Mouse (Mus musculus): ENCODE data around the gene Fhad1.

DNA sequence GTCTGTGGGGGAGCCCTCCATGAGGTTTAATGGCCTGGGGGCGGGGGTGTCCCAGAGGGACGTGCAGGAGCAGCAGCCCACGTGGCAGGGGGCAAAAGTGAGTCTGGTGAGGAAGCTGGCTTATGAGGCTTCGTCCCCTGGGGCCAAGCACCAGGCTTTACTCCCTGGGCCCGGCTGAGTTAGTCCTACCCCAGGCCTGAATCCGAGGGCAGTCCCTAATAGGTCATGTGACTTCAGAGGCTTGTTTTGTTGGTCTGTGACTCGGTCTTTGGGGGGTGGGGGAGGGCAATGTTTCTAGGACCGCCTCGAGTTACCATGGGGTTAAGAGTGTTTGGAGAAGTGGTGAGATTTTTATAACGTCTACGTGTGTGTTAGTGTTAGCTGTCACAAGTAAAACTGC is 57.1 kb downstream of the Fhad1 start:
- TF ChIP-seq IRF4 (IDR thresholded peaks at IDR 0.05; ENCODE audit: low read depth, low read length) (peak; percentile 47), POLR2A (IDR thresholded peaks at IDR 0.05; ENCODE audit: low read depth, low read length) (peak; percentile 51; the same call in 1 of the 2 replicates), RAD21 (IDR thresholded peaks at IDR 0.05; ENCODE audit: low read depth, low read length) (no peak), JUN (IDR thresholded peaks at IDR 0.05; ENCODE audit: insufficient read depth, low read depth, low read length) (no peak), CTCF (conservative IDR thresholded peaks at IDR 0.05 in 1 of 2, IDR thresholded peaks at IDR 0.05 in 1 of 2; ENCODE audit: low read depth in 2 of 2, low read length in 2 of 2) (no peak), EP300 (IDR thresholded peaks at IDR 0.05; ENCODE audit: low read length) (no peak), MAX (IDR thresholded peaks at IDR 0.05; ENCODE audit: low read length) (peak; percentile 90), KAT2A (IDR thresholded peaks at IDR 0.05; ENCODE audit: insufficient replicate concordance, low read length) (no peak), ZNF384 (IDR thresholded peaks at IDR 0.05; ENCODE audit: low read depth, low read length) (no peak)
